Mouse (Mus musculus): ENCODE data around the gene Esr1.

- TF ChIP-seq CTCF (IDR thresholded peaks at IDR 0.05; ENCODE audit: low read depth): no peak
- no peak for TF ChIP-seq EP300 (IDR thresholded peaks at IDR 0.05; ENCODE audit: low read depth)
Measured at GRCm38 (mm10) chr10:4974246-4974645, 362.9 kb downstream of the Esr1 start.
